Mouse (Mus musculus) gastrocnemius, adult 2 months (tissue): Measurements from ENCODE around the gene Chac1. TPM values are rescaled to one million over a fixed set of nuclear protein-coding genes. Genes with fewer than 3 reads are reported as not detected.

Experiments used
- DNase-seq: peaks from one replicate; pipeline ENCODE4 v3.0.0; 2022
- H3K27ac ChIP-seq: fragments of 200-600 bp; 2 replicates; pipeline ENCODE4 v1.8.1; 2022; ENCODE audit warnings: mild to moderate bottlenecking
- H3K4me3 ChIP-seq: fragments of 200-600 bp; 2 replicates; pipeline ENCODE4 v1.8.1; 2022; ENCODE audit warnings: mild to moderate bottlenecking, moderate library complexity
- CTCF ChIP-seq: fragments of 200-600 bp; IDR thresholded peaks from 2 replicates; pipeline ENCODE4 v1.8.1; 2022; ENCODE audit warnings: antibody characterized with exemption, mild to moderate bottlenecking, moderate library complexity
- intact Hi-C: fragments of 180-260 bp; cut with DNase I; formaldehyde crosslinking; loops from one replicate; pipeline ENCODE4 v1.15.1; 2025
- total RNA-seq, 2 experiments: library from RNA; stranded (reverse); gene quantifications; 2 replicates each; pipeline ENCODE4 v1.2.3; 2021

Chac1 gene
- total RNA-seq, 2 experiments from 2014 or later = 30.1 to 90.4 TPM

- Histone ChIP-seq H3K4me3 (peak overlapping the region; percentile 64), H3K27ac (peak overlapping the region; percentile 25)
- no peak for TF ChIP-seq CTCF
- peak; percentile 48 for DNase-seq
- intact Hi-C loops = no loop called here
Observed at GRCm38 (mm10) chr2:119322587-119323300, 28.3 kb upstream of the Chac1 start.

- Histone ChIP-seq H3K27ac (0 out of 2 replicates have a peak overlapping the region, but pooled peaks have one; percentile 9), H3K4me3 (peak overlapping the region; percentile 81)
- intact Hi-C loops = no loop called here
- no peak for DNase-seq
- no peak for TF ChIP-seq CTCF
Observed at GRCm38 (mm10) chr2:119323866-119324575, 27.0 kb upstream of the Chac1 start.

- no peak for TF ChIP-seq CTCF
- peak; percentile 50 for DNase-seq
- Histone ChIP-seq H3K4me3 (peak overlapping the region; percentile 81), H3K27ac (peak overlapping the region; percentile 83)
- intact Hi-C loops = loop anchor here (1.0 kb wide), 1 partner anchor 24 kb away; no protein-coding TSS in a partner anchor
Observed at GRCm38 (mm10) chr2:119324576-119325318, 26.3 kb upstream of the Chac1 start.

GRCm38 (mm10) chr2:119325568-119326143 lies 25.4 kb upstream of the Chac1 start, which contains the start of gene Dll4:
Dll4 (plus strand) TSS chr2:119325784.
- peak within 1 kb of the TSS; percentile 81 for H3K4me3 ChIP-seq
- peak; percentile 32 for TF ChIP-seq CTCF
- intact Hi-C loops = loop anchor here (1.0 kb wide), 1 partner anchor 25 kb away; no protein-coding TSS in a partner anchor
- H3K27ac ChIP-seq = peak within 1 kb of the TSS; percentile 83
- DNase-seq = peak; percentile 69

- no peak for TF ChIP-seq CTCF
- Histone ChIP-seq H3K27ac (peak overlapping the region; percentile 83), H3K4me3 (peak overlapping the region; percentile 81)
- no peak for DNase-seq
- intact Hi-C loops = no loop called here
Observed at GRCm38 (mm10) chr2:119326161-119327101, 24.6 kb upstream of the Chac1 start.

GRCm38 (mm10) chr2:119327102-119327480 lies 23.9 kb upstream of the Chac1 start:
- intact Hi-C loops = no loop called here
- peak; percentile 73 for DNase-seq
- Histone ChIP-seq H3K4me3 (peak overlapping the region; percentile 81), H3K27ac (peak overlapping the region; percentile 83)
- peak; percentile 56 for TF ChIP-seq CTCF

- H3K27ac ChIP-seq = peak overlapping the region; percentile 83
- peak overlapping the region; percentile 81 for H3K4me3 ChIP-seq
- intact Hi-C loops = no loop called here
- TF ChIP-seq CTCF = no peak
- no peak for DNase-seq
Observed at GRCm38 (mm10) chr2:119327942-119328526, 23.0 kb upstream of the Chac1 start.

- Histone ChIP-seq H3K4me3 (peak overlapping the region; percentile 81), H3K27ac (peak overlapping the region; percentile 83)
- TF ChIP-seq CTCF = no peak
- intact Hi-C loops = no loop called here
- DNase-seq = no peak
Observed at GRCm38 (mm10) chr2:119328546-119328945, 22.5 kb upstream of the Chac1 start.

- DNase-seq = no peak
- TF ChIP-seq CTCF = no peak
- intact Hi-C loops = no loop called here
- H3K27ac ChIP-seq = peak overlapping the region; percentile 83
- H3K4me3 ChIP-seq = peak overlapping the region; percentile 81
Observed at GRCm38 (mm10) chr2:119329123-119329817, 21.8 kb upstream of the Chac1 start.

GRCm38 (mm10) chr2:119330795-119331194 lies 20.2 kb upstream of the Chac1 start:
- peak overlapping the region; percentile 62 for H3K4me3 ChIP-seq
- no peak for DNase-seq
- TF ChIP-seq CTCF = no peak
- intact Hi-C loops = no loop called here
- peak overlapping the region; percentile 63 for H3K27ac ChIP-seq

GRCm38 (mm10) chr2:119332177-119332661 lies 18.8 kb upstream of the Chac1 start:
- intact Hi-C loops = no loop called here

More at GRCm38 (mm10) chr2:119332177-119332661, 18.8 kb upstream of the Chac1 start:
- peak overlapping the region; percentile 62 for H3K4me3 ChIP-seq
- no peak for DNase-seq
- TF ChIP-seq CTCF = no peak
- H3K27ac ChIP-seq = peak overlapping the region; percentile 63
